Comparison of ENCODE assay signal across 23 mouse cellular contexts in genomic region chr6:145523337-145523736, GRCm38 (mm10).
"Had no signal": no experiment of that assay in that cellular context is flagged by ENCODE, and none has a peak within 500 bp of the region (broad histone marks: within the 10 kb centered on the region; RNA-seq: fewer than 3 reads in every experiment).

No protein-coding gene starts in this region.

- H3K9ac ChIP-seq: kidney, embryonic 15.5 days; limb, embryonic 12.5 days; limb, embryonic 15.5 days; liver, embryonic 12.5 days; liver, embryonic 15.5 days; midbrain, embryonic 15.5 days; neural tube, embryonic 12.5 days; neural tube, embryonic 15.5 days; stomach, embryonic 15.5 days had no signal

- H3K9me3 ChIP-seq: kidney, embryonic 15.5 days; limb, embryonic 15.5 days; liver, embryonic 12.5 days; liver, embryonic 15.5 days; midbrain, embryonic 15.5 days; neural tube, embryonic 12.5 days; neural tube, embryonic 15.5 days; stomach, embryonic 15.5 days had no signal

- H3K4me1 ChIP-seq: kidney, embryonic 15.5 days; limb, embryonic 12.5 days; liver, embryonic 12.5 days; megakaryocyte, embryonic 14.5 days; midbrain, embryonic 15.5 days; neural tube, embryonic 12.5 days; neural tube, embryonic 15.5 days; stomach, embryonic 15.5 days had no signal

- ATAC-seq: liver, embryonic 12.5 days; midbrain, embryonic 15.5 days had no signal

- H3K36me3 ChIP-seq: kidney, embryonic 15.5 days; limb, embryonic 12.5 days; limb, embryonic 15.5 days; liver, embryonic 12.5 days; liver, embryonic 15.5 days; midbrain, embryonic 15.5 days; neural tube, embryonic 12.5 days; neural tube, embryonic 15.5 days; stomach, embryonic 15.5 days had no signal

- H3K4me2 ChIP-seq: kidney, embryonic 15.5 days; limb, embryonic 12.5 days; limb, embryonic 15.5 days; liver, embryonic 12.5 days; liver, embryonic 15.5 days; midbrain, embryonic 11.5 days; midbrain, embryonic 15.5 days; neural tube, embryonic 12.5 days; neural tube, embryonic 15.5 days; stomach, embryonic 15.5 days had no signal

- H3K4me3 ChIP-seq: kidney, embryonic 15.5 days; limb, embryonic 12.5 days; limb, embryonic 15.5 days; liver, embryonic 12.5 days; liver, embryonic 15.5 days; megakaryocyte, embryonic 14.5 days; midbrain, embryonic 15.5 days; neural tube, embryonic 12.5 days; neural tube, embryonic 15.5 days; stomach, embryonic 15.5 days had no signal

- DNase-seq: kidney, adult 11 months; kidney, adult 8-10 months; kidney, postnatal 10 days; kidney, postnatal 4 days; left cerebral cortex, postnatal 4 days; lung, adult 2 months; lung, postnatal 14 days; lung, postnatal 4 days; retina, postnatal 1 day; right cerebral cortex, postnatal 25 days; spleen, adult 18-20 months; thymus, postnatal 25 days had no signal

- H3K27me3 ChIP-seq: kidney, embryonic 15.5 days; limb, embryonic 12.5 days; limb, embryonic 15.5 days; liver, embryonic 12.5 days; liver, embryonic 15.5 days; midbrain, embryonic 15.5 days; neural tube, embryonic 12.5 days; neural tube, embryonic 15.5 days; stomach, embryonic 15.5 days had no signal

- H3K27ac ChIP-seq: kidney, embryonic 15.5 days; limb, embryonic 12.5 days; limb, embryonic 15.5 days; liver, embryonic 12.5 days; liver, embryonic 15.5 days; midbrain, embryonic 15.5 days; neural tube, embryonic 12.5 days; neural tube, embryonic 15.5 days; stomach, embryonic 15.5 days had no signal
